Mouse (Mus musculus) neural tube, embryonic 15.5 days (tissue): ENCODE data around the gene Cadps. TPM values are rescaled to one million over a fixed set of nuclear protein-coding genes. Genes with fewer than 3 reads are reported as not detected.

Source experiments
- ATAC-seq: fragments of 200-750 bp; cut with Nextera tagmentation; 2 replicates; pipeline ENCODE4 v1.8.0; 2017; ENCODE audit warnings: mild to moderate bottlenecking, moderate TSS enrichment, moderate library complexity; ENCODE audit not compliant: low FRiP score
- H3K27ac ChIP-seq: fragments of 300-500 bp; sonication (generic); replicated peaks from 2 replicates; pipeline ENCODE4 v1.5.1; 2015; ENCODE audit warnings: mild to moderate bottlenecking, inconsistent platforms
- H3K27me3 ChIP-seq: fragments of 300-500 bp; sonication (generic); replicated peaks from 2 replicates; pipeline ENCODE4 v1.6.1; 2015; ENCODE audit warnings: inconsistent platforms
- H3K36me3 ChIP-seq: fragments of 300-500 bp; sonication (generic); 2 replicates; pipeline ENCODE4 v1.6.1; 2015; ENCODE audit warnings: inconsistent platforms
- H3K4me1 ChIP-seq: fragments of 300-500 bp; sonication (generic); 2 replicates; pipeline ENCODE4 v1.6.1; 2015; ENCODE audit warnings: inconsistent platforms
- H3K4me2 ChIP-seq: fragments of 300-500 bp; sonication (generic); 2 replicates; pipeline ENCODE4 v1.6.1; 2015; ENCODE audit warnings: inconsistent platforms, mild to moderate bottlenecking, moderate library complexity
- H3K4me3 ChIP-seq: fragments of 300-500 bp; sonication (generic); replicated peaks from 2 replicates; pipeline ENCODE4 v1.5.1; 2015; ENCODE audit warnings: mild to moderate bottlenecking, inconsistent platforms
- H3K9ac ChIP-seq: fragments of 300-500 bp; sonication (generic); replicated peaks from 2 replicates; pipeline ENCODE4 v1.6.1; 2015; ENCODE audit warnings: mild to moderate bottlenecking, inconsistent platforms
- H3K9me3 ChIP-seq: fragments of 300-500 bp; sonication (generic); replicated peaks from 2 replicates; pipeline ENCODE4 v1.6.1; 2016; ENCODE audit warnings: inconsistent platforms
- WGBS: fragments of 180-500 bp; shearing (Covaris S2); methylation state at CpG from one replicate; pipeline ENCODE4 v1.1.7; 2015; ENCODE audit warnings: mixed read lengths; 5-methylcytosine and 5-hydroxymethylcytosine counted together
- polyA plus RNA-seq: library from polyadenylated mRNA; unstranded; fragments of >200 nt; fragmentation: Nextera tagmentation; extraction: Ambion mirVana; gene quantifications from 2 replicates; pipeline ENCODE4 v1.2.1, GENCODE M21; 2015

The Cadps gene
- polyA plus RNA-seq, 1 experiment from 2014 or later = 44.1 TPM

DNA sequence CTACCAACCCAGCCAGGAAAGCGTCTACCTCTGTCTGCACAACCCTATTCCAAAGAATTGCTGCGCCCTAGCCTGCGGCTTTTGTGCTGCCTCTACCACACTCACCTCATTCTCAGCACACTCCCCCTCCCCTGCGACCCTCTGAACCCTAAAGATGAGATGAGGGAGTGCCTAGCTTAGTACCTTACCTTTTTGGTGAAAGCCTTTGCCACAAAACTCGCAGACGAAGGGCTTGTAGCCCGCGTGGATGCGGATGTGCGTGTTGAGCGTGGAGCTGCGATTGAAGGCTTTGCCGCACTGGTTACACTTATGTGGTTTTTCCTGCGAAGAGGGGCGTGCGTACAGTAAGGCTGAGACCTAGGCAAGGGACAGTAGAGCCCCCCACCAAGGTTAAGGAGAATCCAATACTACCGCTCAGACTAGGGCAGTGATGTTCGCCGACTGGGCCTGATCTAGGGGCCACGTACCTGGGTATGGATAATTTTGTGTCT, 479.4 kb downstream of the Cadps start:
- no peak overlapping the region for H3K27ac ChIP-seq
- no peak overlapping the region for H3K4me2 ChIP-seq
- ATAC-seq = no peak
- H3K4me1 ChIP-seq = peaks cover 32% of the 10 kb centered on the region
- no peak overlapping the region for H3K9ac ChIP-seq
- WGBS = under 1% methylated on average over 20 of the region's 20 CpGs
- no peak overlapping the region for H3K4me3 ChIP-seq
- no peaks in the 10 kb centered on the region for H3K36me3 ChIP-seq
- H3K9me3 ChIP-seq = no peaks in the 10 kb centered on the region
- peaks cover 90% of the 10 kb centered on the region for H3K27me3 ChIP-seq

- Histone ChIP-seq H3K27ac (no peak overlapping the region), H3K9ac (no peak overlapping the region), H3K4me1 (peaks cover 37% of the 10 kb centered on the region), H3K27me3 (peaks cover 89% of the 10 kb centered on the region), H3K4me3 (no peak overlapping the region), H3K36me3 (no peaks in the 10 kb centered on the region), H3K9me3 (no peaks in the 10 kb centered on the region), H3K4me2 (no peak overlapping the region)
- WGBS = 2% methylated on average over 23 of the region's 23 CpGs
- no peak for ATAC-seq
Measured at GRCm38 (mm10) chr14:12342458-12343131, 480.3 kb downstream of the Cadps start.

GRCm38 (mm10) chr14:12341789-12342457, 481.0 kb downstream of the Cadps start:
- ATAC-seq = no peak

GRCm38 (mm10) chr14:12341075-12341788, 481.6 kb downstream of the Cadps start:
- no peaks in the 10 kb centered on the region for H3K9me3 ChIP-seq
- H3K4me3 ChIP-seq = no peak overlapping the region
- under 1% methylated on average over 42 of the region's 42 CpGs for WGBS
- 0 out of 2 replicates have a peak overlapping the region, but pooled peaks have one; percentile 9 for H3K4me2 ChIP-seq
- peaks cover 91% of the 10 kb centered on the region for H3K27me3 ChIP-seq
- peaks cover 31% of the 10 kb centered on the region for H3K4me1 ChIP-seq
- H3K36me3 ChIP-seq = no peaks in the 10 kb centered on the region
- no peak overlapping the region for H3K27ac ChIP-seq
- no peak for ATAC-seq
- H3K9ac ChIP-seq = no peak overlapping the region

More at GRCm38 (mm10) chr14:12341789-12342457, 481.0 kb downstream of the Cadps start:
- H3K9ac ChIP-seq = no peak overlapping the region
- no peaks in the 10 kb centered on the region for H3K9me3 ChIP-seq
- WGBS = 3% methylated on average over 24 of the region's 24 CpGs
- peaks cover 90% of the 10 kb centered on the region for H3K27me3 ChIP-seq
- no peak overlapping the region for H3K27ac ChIP-seq
- no peak overlapping the region for H3K4me3 ChIP-seq
- no peaks in the 10 kb centered on the region for H3K36me3 ChIP-seq
- no peak overlapping the region for H3K4me2 ChIP-seq
- H3K4me1 ChIP-seq = peaks cover 37% of the 10 kb centered on the region

DNA sequence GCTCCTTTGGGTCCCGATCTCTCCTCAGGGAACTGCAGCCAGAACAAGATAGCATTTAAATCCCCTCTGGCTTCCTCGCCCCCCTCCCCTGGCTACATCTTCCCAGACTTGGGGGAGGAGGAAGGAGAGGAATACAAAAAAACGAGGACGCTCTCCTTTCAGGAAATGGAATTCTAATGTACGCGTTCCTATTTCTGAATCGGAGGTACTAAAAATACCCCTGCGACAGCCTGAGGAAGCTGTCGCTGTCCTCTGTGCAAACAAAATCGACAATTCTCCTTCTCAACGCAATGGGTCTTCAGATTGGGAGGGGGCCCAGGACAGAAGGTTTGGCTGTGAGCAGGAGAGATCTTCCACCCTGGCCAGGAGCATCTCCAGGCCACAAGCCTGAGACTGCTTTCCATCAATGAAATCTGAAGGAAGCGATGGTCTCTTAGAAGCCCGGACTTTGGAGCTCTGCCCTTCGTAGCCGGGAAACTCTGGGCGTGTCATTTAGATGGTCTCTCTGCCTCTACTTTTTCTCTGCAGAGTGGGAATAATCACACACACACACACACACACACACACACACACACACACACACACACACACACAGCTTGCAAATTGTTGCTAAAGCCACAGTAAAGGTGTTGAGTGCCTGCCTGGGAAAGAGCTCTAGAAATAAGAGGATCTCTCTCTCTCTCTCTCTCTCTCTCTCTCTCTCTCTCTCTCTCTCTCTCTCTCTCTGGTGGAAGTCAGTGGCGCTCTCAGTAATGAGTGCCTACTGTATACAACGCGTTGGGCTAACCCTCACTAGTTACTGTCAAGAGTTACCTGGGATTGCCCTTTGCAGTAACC, 482.4 kb downstream of the Cadps start:
- H3K27me3 ChIP-seq = peaks cover 91% of the 10 kb centered on the region
- WGBS = 1% methylated on average over 19 of the region's 19 CpGs
- H3K9ac ChIP-seq = no peak overlapping the region
- no peaks in the 10 kb centered on the region for H3K9me3 ChIP-seq
- H3K4me2 ChIP-seq = no peak overlapping the region
- no peak for ATAC-seq
- H3K4me3 ChIP-seq = no peak overlapping the region
- H3K27ac ChIP-seq = no peak overlapping the region
- peaks cover 23% of the 10 kb centered on the region for H3K4me1 ChIP-seq
- H3K36me3 ChIP-seq = no peaks in the 10 kb centered on the region

- Histone ChIP-seq H3K27ac (no peak overlapping the region), H3K9ac (no peak overlapping the region), H3K4me3 (no peak overlapping the region), H3K9me3 (no peaks in the 10 kb centered on the region), H3K36me3 (no peaks in the 10 kb centered on the region), H3K4me1 (peaks cover 11% of the 10 kb centered on the region), H3K4me2 (no peak overlapping the region), H3K27me3 (peaks cover 91% of the 10 kb centered on the region)
- ATAC-seq = no peak
- WGBS = 2% methylated on average over 10 of the region's 10 CpGs
Measured at GRCm38 (mm10) chr14:12338811-12339565, 483.9 kb downstream of the Cadps start.

DNA sequence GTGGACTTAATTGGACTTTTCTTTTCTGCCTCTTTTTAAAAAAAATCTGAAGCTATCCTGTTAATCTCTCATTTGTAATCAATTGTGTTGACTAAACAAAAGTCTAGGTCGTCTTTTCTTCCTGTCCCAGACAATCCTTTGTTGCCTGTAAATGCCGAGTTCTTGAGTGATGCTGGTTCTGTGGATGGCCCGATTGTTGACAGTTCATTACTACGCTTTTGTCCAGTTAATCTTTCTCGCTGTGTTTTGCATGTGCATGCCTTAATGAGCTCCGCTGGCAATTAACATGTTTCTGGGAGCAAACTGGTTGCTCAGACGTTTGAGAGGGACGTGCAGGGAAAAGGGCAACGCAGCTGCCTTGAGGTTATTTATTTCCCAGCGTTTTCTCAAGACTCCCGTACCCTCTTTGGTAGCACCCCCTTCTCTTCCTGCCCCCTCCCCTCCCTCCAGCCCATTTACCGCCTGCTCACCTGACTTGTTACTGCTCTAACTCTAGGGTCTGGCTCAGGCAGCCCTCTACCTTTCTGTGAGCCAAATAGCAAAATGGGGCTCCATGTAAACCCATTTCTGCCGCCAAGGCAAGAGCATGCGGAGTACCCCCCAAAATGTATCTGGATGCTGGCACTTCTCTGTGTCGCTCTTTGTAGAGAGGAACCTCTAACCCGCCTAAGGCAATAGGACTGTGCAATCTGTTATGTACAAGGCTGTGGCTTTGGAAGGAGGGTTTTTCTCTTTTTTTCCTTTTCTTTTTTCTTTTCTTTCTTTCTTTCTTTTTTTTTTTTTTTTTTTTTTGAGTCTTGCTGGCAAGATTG, 484.7 kb downstream of the Cadps start:
- Histone ChIP-seq H3K4me1 (peaks cover 11% of the 10 kb centered on the region), H3K36me3 (no peaks in the 10 kb centered on the region), H3K9ac (no peak overlapping the region), H3K27ac (no peak overlapping the region), H3K27me3 (peaks cover 88% of the 10 kb centered on the region), H3K4me3 (no peak overlapping the region), H3K4me2 (peak overlapping the region; percentile 1; the same call in 1 of the 2 replicates), H3K9me3 (no peaks in the 10 kb centered on the region)
- ATAC-seq = no peak
- 1% methylated on average over 16 of the region's 16 CpGs for WGBS

DNA sequence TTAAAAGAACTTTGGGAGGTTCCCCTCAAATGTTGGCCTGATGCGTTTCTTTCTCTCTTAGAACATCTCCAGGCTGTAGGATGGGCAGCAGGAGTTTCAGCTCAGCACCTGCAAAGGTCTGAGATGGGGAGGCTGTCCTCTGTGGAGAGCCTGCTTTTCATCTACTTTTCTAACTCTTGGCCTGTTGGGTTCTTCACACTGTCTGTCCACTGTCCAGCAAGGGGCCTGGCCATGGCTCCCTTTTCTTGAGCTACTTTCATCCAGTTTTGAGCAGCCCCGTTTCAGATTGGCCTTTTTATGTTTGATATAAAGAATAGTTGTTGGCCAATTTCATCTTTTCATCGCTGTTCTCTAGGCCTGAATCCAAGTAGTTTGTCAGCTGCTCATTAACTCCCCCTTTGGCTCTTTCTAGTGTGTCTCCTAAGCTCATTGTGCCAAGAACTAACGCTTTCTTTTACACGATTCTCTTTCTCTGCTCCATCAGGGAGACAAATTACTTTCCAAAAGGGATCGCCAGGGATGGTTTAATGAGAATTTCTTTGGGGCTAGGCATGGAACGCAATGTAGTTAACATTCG, 485.4 kb downstream of the Cadps start:
- H3K9ac ChIP-seq = no peak overlapping the region
- H3K27ac ChIP-seq = no peak overlapping the region
- ATAC-seq = no peak
- peaks cover 89% of the 10 kb centered on the region for H3K27me3 ChIP-seq
- peaks cover 11% of the 10 kb centered on the region for H3K4me1 ChIP-seq
- H3K9me3 ChIP-seq = no peaks in the 10 kb centered on the region
- no peak overlapping the region for H3K4me2 ChIP-seq
- H3K36me3 ChIP-seq = no peaks in the 10 kb centered on the region
- no peak overlapping the region for H3K4me3 ChIP-seq
- WGBS = 3% methylated on average over 8 of the region's 8 CpGs

GRCm38 (mm10) chr14:12334925-12335324, 488.0 kb downstream of the Cadps start:
- Histone ChIP-seq H3K4me3 (no peak overlapping the region), H3K27me3 (peaks cover 76% of the 10 kb centered on the region), H3K4me1 (peaks cover 5% of the 10 kb centered on the region), H3K4me2 (no peak overlapping the region), H3K36me3 (no peaks in the 10 kb centered on the region), H3K9me3 (no peaks in the 10 kb centered on the region), H3K9ac (no peak overlapping the region), H3K27ac (no peak overlapping the region)
- no peak for ATAC-seq
- 54% methylated on average over 7 of the region's 7 CpGs for WGBS

DNA sequence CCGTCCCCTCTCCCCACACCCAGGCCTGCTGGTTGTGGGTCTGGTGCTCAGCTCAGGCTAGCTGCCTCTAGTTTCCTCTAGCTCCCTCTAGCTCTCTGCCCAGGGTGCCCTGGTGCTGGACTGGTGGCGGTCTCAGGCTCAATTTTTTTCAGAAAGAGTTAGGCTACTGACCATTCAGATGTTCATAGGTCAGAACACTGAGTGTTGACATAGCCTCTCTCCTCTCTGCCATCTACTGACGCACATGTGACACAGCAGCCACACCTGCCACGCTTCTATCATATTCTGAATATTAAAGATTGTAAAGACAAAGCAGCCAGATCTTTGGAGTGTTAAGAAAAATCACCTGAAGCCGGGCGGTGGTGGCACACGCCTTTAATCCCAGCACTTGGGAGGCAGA, 489.3 kb downstream of the Cadps start:
- no peak for ATAC-seq
- Histone ChIP-seq H3K4me2 (no peak overlapping the region), H3K27me3 (peaks cover 67% of the 10 kb centered on the region), H3K4me3 (no peak overlapping the region), H3K36me3 (no peaks in the 10 kb centered on the region), H3K9ac (no peak overlapping the region), H3K9me3 (no peaks in the 10 kb centered on the region), H3K4me1 (peaks cover 5% of the 10 kb centered on the region), H3K27ac (no peak overlapping the region)
- WGBS = 87% methylated on average over 7 of the region's 7 CpGs
